Mouse (Mus musculus) urinary bladder, adult 2 months (tissue): ENCODE results near the gene Grid2. TPM values are rescaled to one million over a fixed set of nuclear protein-coding genes. Genes with fewer than 3 reads are reported as not detected.

Experiments
- DNase-seq: peaks from one replicate; pipeline ENCODE4 v3.0.0; 2022; ENCODE audit warnings: low spot score
- polyA plus RNA-seq: library from polyadenylated mRNA; depleted of rRNA; stranded (reverse); fragments of >200 nt; gene quantifications from 2 replicates; pipeline ENCODE4 v1.2.3, GENCODE M21; 2012

Gene Grid2
- polyA plus RNA-seq, 1 experiment = 0.14 TPM

GRCm38 (mm10) chr6:64064704-64065103, 809.0 kb downstream of the Grid2 start:
- no peak for DNase-seq

GRCm38 (mm10) chr6:64073406-64073805, 817.7 kb downstream of the Grid2 start:
- DNase-seq = no peak

GRCm38 (mm10) chr6:64077911-64078310, 822.2 kb downstream of the Grid2 start:
- DNase-seq = no peak

GRCm38 (mm10) chr6:64098662-64099061, 843.0 kb downstream of the Grid2 start:
- no peak for DNase-seq

- DNase-seq = no peak
Observed at GRCm38 (mm10) chr6:64114594-64114993, 858.9 kb downstream of the Grid2 start.

- no peak for DNase-seq
Observed at GRCm38 (mm10) chr6:64136275-64136674, 880.6 kb downstream of the Grid2 start.

- no peak for DNase-seq
Observed at GRCm38 (mm10) chr6:64148613-64149012, 892.9 kb downstream of the Grid2 start.

GRCm38 (mm10) chr6:64174995-64175612, 919.4 kb downstream of the Grid2 start:
- DNase-seq = no peak

- no peak for DNase-seq
Observed at GRCm38 (mm10) chr6:64193646-64194045, 938.0 kb downstream of the Grid2 start.

GRCm38 (mm10) chr6:64202396-64203122, 946.9 kb downstream of the Grid2 start:
- DNase-seq = no peak

GRCm38 (mm10) chr6:64236351-64236750, 980.7 kb downstream of the Grid2 start:
- DNase-seq = no peak

- DNase-seq = no peak
Observed at GRCm38 (mm10) chr6:64240526-64240925, 984.9 kb downstream of the Grid2 start.

- no peak for DNase-seq
Observed at GRCm38 (mm10) chr6:64245951-64246350, 990.3 kb downstream of the Grid2 start.

- DNase-seq = no peak
Observed at GRCm38 (mm10) chr6:64251041-64251440, 995.4 kb downstream of the Grid2 start.

GRCm38 (mm10) chr6:64263517-64263916, 1007.8 kb downstream of the Grid2 start:
- no peak for DNase-seq

- DNase-seq = no peak
Observed at GRCm38 (mm10) chr6:64264224-64264623, 1008.5 kb downstream of the Grid2 start.

- DNase-seq = no peak
Observed at GRCm38 (mm10) chr6:64274319-64275114, 1018.8 kb downstream of the Grid2 start.

- no peak for DNase-seq
Observed at GRCm38 (mm10) chr6:64279927-64280326, 1024.3 kb downstream of the Grid2 start.

GRCm38 (mm10) chr6:64293761-64294160, 1038.1 kb downstream of the Grid2 start:
- no peak for DNase-seq

GRCm38 (mm10) chr6:64297633-64298032, 1042.0 kb downstream of the Grid2 start:
- no peak for DNase-seq

- no peak for DNase-seq
Observed at GRCm38 (mm10) chr6:64304709-64305476, 1049.2 kb downstream of the Grid2 start.

- no peak for DNase-seq
Observed at GRCm38 (mm10) chr6:64308631-64309030, 1053.0 kb downstream of the Grid2 start.
